Mouse (Mus musculus) layer of hippocampus, adult 9-11 months (tissue): Measurements from ENCODE around the gene Pon1.

Source experiments
- DNase-seq: peaks from one replicate; pipeline ENCODE4 v3.0.0; 2022

Pon1 gene

GRCm38 (mm10) chr6:5174179-5174812 is 19.4 kb downstream of the Pon1 start:
- DNase-seq: no peak

GRCm38 (mm10) chr6:5172571-5172970 is 21.2 kb downstream of the Pon1 start:
- DNase-seq: no peak

- no peak for DNase-seq
These were observed 22.3 kb downstream of the Pon1 start for GRCm38 (mm10) chr6:5171418-5171817.

- no peak for DNase-seq
These were observed 25.6 kb downstream of the Pon1 start for GRCm38 (mm10) chr6:5168158-5168557.

GRCm38 (mm10) chr6:5167051-5167677 is 26.6 kb downstream of the Pon1 start:
- DNase-seq: peak; percentile 31

- no peak for DNase-seq
These were observed 28.9 kb downstream of the Pon1 start for GRCm38 (mm10) chr6:5164855-5165254.

GRCm38 (mm10) chr6:5163507-5164144 is 30.1 kb downstream of the Pon1 start:
- DNase-seq: no peak

- no peak for DNase-seq
These were observed 31.7 kb downstream of the Pon1 start for GRCm38 (mm10) chr6:5162052-5162451.

- DNase-seq: no peak
These were observed 34.4 kb downstream of the Pon1 start for GRCm38 (mm10) chr6:5159385-5159791.

GRCm38 (mm10) chr6:5156541-5157425 is 37.0 kb downstream of the Pon1 start:
- no peak for DNase-seq

- no peak for DNase-seq
These were observed 38.3 kb downstream of the Pon1 start for GRCm38 (mm10) chr6:5155313-5155927.

- DNase-seq: no peak
These were observed 39.0 kb downstream of the Pon1 start for GRCm38 (mm10) chr6:5154786-5155185.

- no peak for DNase-seq
These were observed 41.6 kb downstream of the Pon1 start for GRCm38 (mm10) chr6:5152185-5152584.

GRCm38 (mm10) chr6:5151171-5151570 is 42.6 kb downstream of the Pon1 start:
- DNase-seq: no peak

GRCm38 (mm10) chr6:5149941-5150340 is 43.8 kb downstream of the Pon1 start:
- no peak for DNase-seq

- DNase-seq: no peak
These were observed 46.1 kb downstream of the Pon1 start for GRCm38 (mm10) chr6:5147488-5148142.

- DNase-seq: no peak
These were observed 54.1 kb downstream of the Pon1 start for GRCm38 (mm10) chr6:5139666-5140065.

- no peak for DNase-seq
These were observed 54.7 kb downstream of the Pon1 start for GRCm38 (mm10) chr6:5138875-5139631.

- no peak for DNase-seq
These were observed 57.7 kb downstream of the Pon1 start for GRCm38 (mm10) chr6:5136046-5136445.

- DNase-seq: no peak
These were observed 58.8 kb downstream of the Pon1 start for GRCm38 (mm10) chr6:5134986-5135385.

- DNase-seq: no peak
These were observed 64.2 kb downstream of the Pon1 start for GRCm38 (mm10) chr6:5129364-5130093.
